ENCODE assay signal across 8 mouse cellular contexts in genomic region chr9:116174481-116175461, GRCm38 (mm10). TPM values are rescaled to one million over a fixed set of nuclear protein-coding genes. Genes with fewer than 3 reads are reported as not detected.
DNase-seq lines count a peak whose midpoint lies in the region; ATAC-seq and TF ChIP-seq lines count a peak whose summit lies in the region.

Tgfbr2 (minus strand) TSS chr9:116175360.

- 0 out of 2 replicates have a peak, but pooled peaks cover 2% of the 10 kb centered on the region for H3K27me3 ChIP-seq in ES-Bruce4 (ENCODE audit: control insufficient read depth, insufficient read depth, low read length, poor library complexity, severe bottlenecking)
- peaks cover 2% of the 10 kb centered on the region; the same call in 1 of the 2 replicates for H3K27me3 ChIP-seq in hindbrain, embryonic 11.5 days (ENCODE audit: control insufficient read depth, insufficient read depth, low read length)

- no peak for TF ChIP-seq CTCF in ES-Bruce4 (IDR thresholded peaks at IDR 0.05; ENCODE audit: low read depth, low read length)

- peak within 1 kb of the TSS; percentile 82 for H3K9ac ChIP-seq in ES-Bruce4 (ENCODE audit: low read depth, poor library complexity, severe bottlenecking)
- peak within 1 kb of the TSS; percentile 80 for H3K9ac ChIP-seq in hindbrain, embryonic 11.5 days (ENCODE audit: low read depth, low read length)

- TF ChIP-seq EP300 in ES-Bruce4 (IDR thresholded peaks at IDR 0.05; ENCODE audit: insufficient read depth, low read depth, low read length), result no peak

- H3K9me3 ChIP-seq in ES-Bruce4 (replicated peaks; ENCODE audit: control insufficient read depth, insufficient read depth, low read length, poor library complexity, severe bottlenecking), result no peaks in the 10 kb centered on the region
- H3K9me3 ChIP-seq in hindbrain, embryonic 11.5 days (ENCODE audit: control insufficient read depth, low read length), result no peaks in the 10 kb centered on the region

- peak; percentile 81 for ATAC-seq in hindbrain, embryonic 11.5 days (ENCODE audit: low FRiP score)

- H3K4me1 ChIP-seq in ES-Bruce4 (ENCODE audit: control insufficient read depth, insufficient read depth, low read length), result no peaks in the 10 kb centered on the region
- no peaks in the 10 kb centered on the region for H3K4me1 ChIP-seq in hindbrain, embryonic 11.5 days (replicated peaks; ENCODE audit: control insufficient read depth, insufficient read depth, low read length)

- H3K4me2 ChIP-seq in hindbrain, embryonic 11.5 days (replicated peaks; ENCODE audit: low read depth, low read length), result peak within 1 kb of the TSS; percentile 94

- peak within 1 kb of the TSS; percentile 78 for H3K4me3 ChIP-seq in ES-Bruce4 (ENCODE audit: low read depth, low read length)
- H3K4me3 ChIP-seq in hindbrain, embryonic 11.5 days (ENCODE audit: low read depth, low read length), result peak within 1 kb of the TSS; percentile 70

- H3K27ac ChIP-seq in ES-Bruce4 (ENCODE audit: insufficient read depth, low read length), result no peak within 1 kb of the TSS
- H3K27ac ChIP-seq in hindbrain, embryonic 11.5 days (ENCODE audit: low read depth, low read length), result peak within 1 kb of the TSS; percentile 51; the same call in 1 of the 2 replicates

- TF ChIP-seq POLR2A in ES-Bruce4 (IDR thresholded peaks at IDR 0.05; ENCODE audit: insufficient read depth, low read length), result no peak

- WGBS in hindbrain, embryonic 11.5 days, result under 1% methylated on average over 90 of the region's 90 CpGs

- H3K36me3 ChIP-seq in ES-Bruce4 (ENCODE audit: control insufficient read depth, insufficient read depth, low read length, poor library complexity, severe bottlenecking), result no peaks in the 10 kb centered on the region
- no peaks in the 10 kb centered on the region for H3K36me3 ChIP-seq in hindbrain, embryonic 11.5 days (ENCODE audit: control insufficient read depth, insufficient read depth, low read length)

- DNase-seq in c-Kit-positive CD71-positive TER-119-negative erythroid progenitor cells, embryonic 14.5 days (ENCODE audit: low read depth), result peak; percentile 36
- DNase-seq in frontal cortex, postnatal 10 days (ENCODE audit: low spot score in 2 of 2), result peak; percentile 29 to 48
- DNase-seq in hindbrain, embryonic 11.5 days (ENCODE audit: low spot score), result peak; percentile 80
- peak; percentile 41 to 46 for DNase-seq in layer of hippocampus, postnatal 14 days (ENCODE audit: low spot score in 2 of 2)
- DNase-seq in lung, postnatal 25 days (ENCODE audit: low spot score), result peak; percentile 92
- peak; percentile 81 for DNase-seq in ovary, postnatal 36 days (ENCODE audit: low spot score)
- peak; percentile 84 to 88 for DNase-seq in thymus, postnatal 36 days

RNA-seq across cellular contexts. Expression of gene Tgfbr2, which starts in this region (rescaled TPM):
- 3.4 TPM in 2 replicates for polyA plus RNA-seq in ES-Bruce4 (2011; ENCODE audit: insufficient read depth, insufficient read length, low read depth, missing spikeins)
- polyA plus RNA-seq in hindbrain, embryonic 11.5 days (2014; fragmentation: Nextera tagmentation; extraction: Ambion mirVana), result 8.8 and 10.9 TPM in 2 replicates
- 10 to 100 TPM; 13.0 to 14.7 TPM for total RNA-seq in layer of hippocampus, postnatal 14 days (2021)

Comparison
In these comparisons a context has a peak if more than half of its experiments do, and no peak if none do; other contexts are left out.
1. DNase-seq: peak in every context shown above with its lines; median percentile 92 in lung, postnatal 25 days; 86 in thymus, postnatal 36 days; 81 in ovary, postnatal 36 days; 80 in hindbrain, embryonic 11.5 days; 44 in layer of hippocampus, postnatal 14 days; 38 in frontal cortex, postnatal 10 days; 36 in c-Kit-positive CD71-positive TER-119-negative erythroid progenitor cells, embryonic 14.5 days.